Mouse (Mus musculus) olfactory bulb, adult 2 months (tissue): ENCODE results near the gene Cdk4.

Source experiments
- CTCF ChIP-seq: fragments of 200-500 bp; IDR thresholded peaks from 2 replicates; pipeline ENCODE4 v1.5.1; 2012; ENCODE audit warnings: low read depth, mild to moderate bottlenecking, low read length, moderate library complexity; ENCODE audit not compliant: insufficient read depth
- POLR2A ChIP-seq: fragments of 200-500 bp; IDR thresholded peaks from 2 replicates; pipeline ENCODE4 v1.6.1; 2012; ENCODE audit warnings: mild to moderate bottlenecking, low read depth, low read length, moderate library complexity; ENCODE audit not compliant: insufficient read depth

GRCm38 (mm10) chr10:127059968-127060916 is 3.1 kb upstream of the Cdk4 start, which contains the start of gene March9:
- TF ChIP-seq CTCF, result no peak
- TF ChIP-seq POLR2A, result no peak
